Mouse (Mus musculus) ES-Bruce4 (cell line): ENCODE measurements around the gene Abcc9. TPM values are rescaled to one million over a fixed set of nuclear protein-coding genes. Genes with fewer than 3 reads are reported as not detected.

ENCODE experiments used
- H3K27ac ChIP-seq: 2 replicates; pipeline ENCODE4 v1.5.1; 2012; ENCODE audit warnings: low read length, inconsistent platforms; ENCODE audit not compliant: insufficient read depth
- H3K27me3 ChIP-seq: 2 replicates; pipeline ENCODE4 v1.6.1; 2012; ENCODE audit warnings: mild to moderate bottlenecking, low read length, inconsistent platforms; ENCODE audit not compliant: control insufficient read depth, poor library complexity, insufficient read depth, severe bottlenecking
- H3K36me3 ChIP-seq: 2 replicates; pipeline ENCODE4 v1.6.1; 2012; ENCODE audit warnings: inconsistent platforms, mild to moderate bottlenecking, low read length, moderate library complexity; ENCODE audit not compliant: control insufficient read depth, poor library complexity, insufficient read depth, severe bottlenecking
- H3K4me1 ChIP-seq: one replicate; pipeline ENCODE4 v1.8.1; 2011; ENCODE audit warnings: low read length; ENCODE audit not compliant: control insufficient read depth, insufficient read depth
- H3K4me3 ChIP-seq: 2 replicates; pipeline ENCODE4 v1.5.1; 2011; ENCODE audit warnings: low read depth, mild to moderate bottlenecking, low read length
- H3K9ac ChIP-seq: 2 replicates; pipeline ENCODE4 v1.6.1; 2012; ENCODE audit warnings: low read depth, mild to moderate bottlenecking, inconsistent platforms; ENCODE audit not compliant: poor library complexity, severe bottlenecking
- H3K9me3 ChIP-seq: replicated peaks from 2 replicates; pipeline ENCODE4 v1.6.1; 2012; ENCODE audit warnings: mild to moderate bottlenecking, low read length, inconsistent platforms; ENCODE audit not compliant: control insufficient read depth, poor library complexity, insufficient read depth, severe bottlenecking
- CTCF ChIP-seq: IDR thresholded peaks from one replicate; pipeline ENCODE4 v1.8.1; 2011; ENCODE audit warnings: low read depth, low read length
- EP300 ChIP-seq: IDR thresholded peaks from 2 replicates; pipeline ENCODE4 v1.6.1; 2011; ENCODE audit warnings: low read depth, low read length; ENCODE audit not compliant: insufficient read depth
- POLR2A ChIP-seq: IDR thresholded peaks from one replicate; pipeline ENCODE4 v1.8.1; 2011; ENCODE audit warnings: low read length; ENCODE audit not compliant: insufficient read depth
- polyA plus RNA-seq: library from polyadenylated mRNA; stranded (reverse); fragments of >200 nt; gene quantifications from 2 replicates; pipeline ENCODE4 v1.2.4, GENCODE M21; 2011; ENCODE audit warnings: low read depth; ENCODE audit not compliant: missing spikeins, insufficient read depth, insufficient read length

Gene Abcc9
- polyA plus RNA-seq, 1 experiment, result 0.36 TPM

GRCm38 (mm10) chr6:142540561-142541160, 161.5 kb downstream of the Abcc9 start:
- no peak overlapping the region for H3K4me3 ChIP-seq
- no peaks in the 10 kb centered on the region for H3K9me3 ChIP-seq
- no peak overlapping the region for H3K27ac ChIP-seq
- H3K27me3 ChIP-seq, result no peaks in the 10 kb centered on the region
- H3K4me1 ChIP-seq, result no peaks in the 10 kb centered on the region
- TF ChIP-seq POLR2A (no peak), CTCF (no peak), EP300 (no peak)
- no peaks in the 10 kb centered on the region for H3K36me3 ChIP-seq
- no peak overlapping the region for H3K9ac ChIP-seq

GRCm38 (mm10) chr6:142540131-142540530, 162.0 kb downstream of the Abcc9 start:
- Histone ChIP-seq H3K27me3 (no peaks in the 10 kb centered on the region), H3K27ac (no peak overlapping the region), H3K36me3 (no peaks in the 10 kb centered on the region), H3K4me3 (no peak overlapping the region), H3K4me1 (no peaks in the 10 kb centered on the region), H3K9me3 (no peaks in the 10 kb centered on the region), H3K9ac (no peak overlapping the region)
- TF ChIP-seq CTCF (no peak), POLR2A (no peak), EP300 (no peak)

DNA sequence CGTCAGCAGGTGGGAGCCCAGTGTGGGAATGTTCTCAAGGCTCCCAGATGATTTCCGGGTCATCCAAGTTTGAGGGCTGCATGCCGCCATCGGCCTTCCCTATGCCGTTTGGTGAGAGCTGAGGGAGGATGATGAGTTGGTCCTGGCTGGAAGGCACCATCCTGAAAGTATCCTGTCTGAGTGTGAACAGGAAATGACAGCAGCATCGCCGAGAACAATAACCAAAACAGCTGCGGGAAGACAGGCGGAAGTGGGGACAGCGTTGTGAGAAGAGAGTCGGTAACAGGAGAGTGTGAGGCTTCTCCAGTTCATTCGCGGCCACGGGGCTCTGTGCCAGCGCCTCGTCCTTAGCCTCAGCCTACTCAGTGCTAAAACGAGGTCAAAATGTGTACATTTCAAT, 163.6 kb downstream of the Abcc9 start:
- TF ChIP-seq POLR2A (no peak), EP300 (no peak), CTCF (no peak)
- Histone ChIP-seq H3K4me1 (no peaks in the 10 kb centered on the region), H3K27ac (no peak overlapping the region), H3K4me3 (no peak overlapping the region), H3K9me3 (no peaks in the 10 kb centered on the region), H3K36me3 (no peaks in the 10 kb centered on the region), H3K27me3 (no peaks in the 10 kb centered on the region), H3K9ac (no peak overlapping the region)

Other genes starting within 250 kb of the Abcc9 start
- gene Gys2, start 229.2 kb downstream of the Abcc9 start, polyA plus RNA-seq, result not detected in 2 replicates
- 661 and 669 TPM in 2 replicates for gene Ldhb, start 194.4 kb downstream of the Abcc9 start, polyA plus RNA-seq
- not detected in 2 replicates for gene Kcnj8, start 130.7 kb downstream of the Abcc9 start, polyA plus RNA-seq
- gene Cmas, start 54.4 kb upstream of the Abcc9 start, polyA plus RNA-seq, result 81.6 and 87.1 TPM in 2 replicates
- not detected in 2 replicates for gene Sult6b2, start 102.2 kb upstream of the Abcc9 start, polyA plus RNA-seq